Mouse (Mus musculus): ENCODE data around the gene Rin1.
A peak's percentile ranks its signal among the peaks of the same experiment; 100 is the strongest.
"Not testable (repeated sequence)": the region's sequence is repeated elsewhere in the genome, so short reads cannot be mapped to it uniquely, and the experiment has no call there.

Gene Rin1

GRCm38 (mm10) chr19:5069978-5070377, 19.7 kb downstream of the Rin1 start:
- DNase-seq, result no peak

GRCm38 (mm10) chr19:5071077-5071476, 20.8 kb downstream of the Rin1 start:
- no peak for DNase-seq

GRCm38 (mm10) chr19:5071545-5072369, 21.5 kb downstream of the Rin1 start:
- peak; percentile 41 for DNase-seq

- DNase-seq, result no peak
Measured at GRCm38 (mm10) chr19:5072389-5073019, 22.2 kb downstream of the Rin1 start.

- DNase-seq, result peak; percentile 71
Measured at GRCm38 (mm10) chr19:5073028-5073427, 22.7 kb downstream of the Rin1 start.

GRCm38 (mm10) chr19:5073518-5073917, 23.2 kb downstream of the Rin1 start:
- no peak for DNase-seq

- no peak for DNase-seq
Measured at GRCm38 (mm10) chr19:5079279-5079678, 29.0 kb downstream of the Rin1 start.

GRCm38 (mm10) chr19:5082005-5082404, 31.7 kb downstream of the Rin1 start:
- no peak for DNase-seq

GRCm38 (mm10) chr19:5082596-5082995, 32.3 kb downstream of the Rin1 start:
- DNase-seq, result no peak

- DNase-seq, result no peak
Measured at GRCm38 (mm10) chr19:5083961-5084833, 33.9 kb downstream of the Rin1 start.

GRCm38 (mm10) chr19:5084834-5085144, 34.5 kb downstream of the Rin1 start:
- no peak for DNase-seq

GRCm38 (mm10) chr19:5085145-5085863, 35.0 kb downstream of the Rin1 start, which contains the start of gene Tmem151a:
TSS of gene Tmem151a (minus strand) at chr19:5085531.
- no peak for DNase-seq

GRCm38 (mm10) chr19:5086533-5086932, 36.3 kb downstream of the Rin1 start:
- DNase-seq, result not testable (repeated sequence)

GRCm38 (mm10) chr19:5087884-5088728, 37.8 kb downstream of the Rin1 start, which contains the start of gene Yif1a:
TSS of gene Yif1a (plus strand) at chr19:5088538.
- DNase-seq, result peak; percentile 95

GRCm38 (mm10) chr19:5089324-5089723, 39.0 kb downstream of the Rin1 start:
- no peak for DNase-seq

- DNase-seq, result no peak
Measured at GRCm38 (mm10) chr19:5092083-5092482, 41.8 kb downstream of the Rin1 start.

- DNase-seq, result no peak
Measured at GRCm38 (mm10) chr19:5093481-5094242, 43.4 kb downstream of the Rin1 start.

GRCm38 (mm10) chr19:5094243-5094632, 44.0 kb downstream of the Rin1 start:
- DNase-seq, result peak; percentile 96

- no peak for DNase-seq
Measured at GRCm38 (mm10) chr19:5094746-5095417, 44.6 kb downstream of the Rin1 start.

- DNase-seq, result no peak
Measured at GRCm38 (mm10) chr19:5095887-5096474, 45.7 kb downstream of the Rin1 start.

All from thymus, postnatal 4 days (tissue).